Mouse (Mus musculus) CH12.LX (cell line): ENCODE measurements around the gene Nans. TPM values are rescaled to one million over a fixed set of nuclear protein-coding genes. Genes with fewer than 3 reads are reported as not detected.

Experiments
- DNase-seq: peaks from one replicate; pipeline ENCODE4 v3.0.0-alpha.2; 2013; ENCODE audit errors: extremely low read depth
- H3K27ac ChIP-seq: 2 replicates; pipeline ENCODE4 v1.5.1; 2012; ENCODE audit warnings: low read depth, mild to moderate bottlenecking, control low read depth, moderate library complexity; ENCODE audit not compliant: insufficient read depth
- H3K27me3 ChIP-seq: replicated peaks from 2 replicates; pipeline ENCODE3; 2012; ENCODE audit warnings: inconsistent platforms
- H3K36me3 ChIP-seq, 2 experiments: replicated peaks in 1 of 2; 2 replicates each; pipeline versions ENCODE3 to v1.6.1; 2012; ENCODE audit warnings: inconsistent platforms in 1 of 2, low read length in 1 of 2, mild to moderate bottlenecking in 1 of 2, mixed read lengths in 1 of 2, moderate library complexity in 1 of 2; ENCODE audit not compliant: control insufficient read depth in 1 of 2, insufficient read depth in 1 of 2
- H3K4me1 ChIP-seq, 2 experiments: 2 replicates each; pipeline ENCODE4 v1.6.1; 2012; ENCODE audit warnings: inconsistent platforms in 1 of 2, moderate library complexity in 1 of 2; ENCODE audit not compliant: insufficient read depth in 2 of 2, control insufficient read depth in 1 of 2
- H3K4me2 ChIP-seq: 2 replicates; pipeline ENCODE4 v1.6.1; 2012; ENCODE audit warnings: low read depth, mild to moderate bottlenecking, control low read depth; ENCODE audit not compliant: poor library complexity, insufficient read depth, severe bottlenecking
- H3K4me3 ChIP-seq, 3 experiments: fragments of 150-350 bp in 1 of 3; sonication (generic) in 1 of 3; replicated peaks in 1 of 3; 2 replicates each; pipeline versions ENCODE3 to v1.5.1; 2011 to 2012; ENCODE audit warnings: low read depth in 2 of 3, low read length in 2 of 3, mild to moderate bottlenecking in 2 of 3, moderate library complexity in 2 of 3, control low read depth in 1 of 3, improper control_type of control experiment in 1 of 3, inconsistent platforms in 1 of 3, mixed read lengths in 1 of 3; ENCODE audit not compliant: poor library complexity in 1 of 3
- H3K79me2 ChIP-seq: replicated peaks from 2 replicates; pipeline ENCODE4 v1.6.1; 2012; ENCODE audit warnings: mild to moderate bottlenecking, moderate library complexity; ENCODE audit not compliant: control insufficient read depth, poor library complexity, insufficient read depth, severe bottlenecking; ENCODE audit errors: extremely low read depth
- H3K9ac ChIP-seq: 2 replicates; pipeline ENCODE4 v1.6.1; 2012; ENCODE audit warnings: low read depth, mild to moderate bottlenecking, control low read depth, moderate library complexity; ENCODE audit not compliant: insufficient read depth
- H3K9me3 ChIP-seq: replicated peaks from 2 replicates; pipeline ENCODE3; 2012; ENCODE audit warnings: low read length, inconsistent platforms, mixed read lengths
- BHLHE40 ChIP-seq: IDR thresholded peaks from 2 replicates; pipeline ENCODE4 v1.6.1; 2011; ENCODE audit warnings: mild to moderate bottlenecking, low read depth, low read length, improper control_type of control experiment
- CHD2 ChIP-seq: IDR thresholded peaks from 2 replicates; pipeline ENCODE4 v1.6.1; 2011; ENCODE audit warnings: low read length, improper control_type of control experiment
- E2F4 ChIP-seq: IDR thresholded peaks from 2 replicates; pipeline ENCODE4 v1.6.1; 2011; ENCODE audit warnings: low read depth, low read length, improper control_type of control experiment; ENCODE audit not compliant: insufficient replicate concordance
- EP300 ChIP-seq: IDR thresholded peaks from 2 replicates; pipeline ENCODE4 v1.6.1; 2011; ENCODE audit warnings: low read length, improper control_type of control experiment
- ETS1 ChIP-seq: conservative IDR thresholded peaks from 2 replicates; pipeline ENCODE4 v1.6.1; 2012; ENCODE audit warnings: low read depth, mild to moderate bottlenecking, inconsistent platforms, low read length, improper control_type of control experiment, moderate library complexity
- JUND ChIP-seq: conservative IDR thresholded peaks from 2 replicates; pipeline ENCODE4 v1.6.1; 2011; ENCODE audit warnings: low read depth, low read length, improper control_type of control experiment
- MAFK ChIP-seq: IDR thresholded peaks from 2 replicates; pipeline ENCODE4 v1.6.1; 2011; ENCODE audit warnings: low read length, improper control_type of control experiment; ENCODE audit not compliant: insufficient replicate concordance
- MAZ ChIP-seq: IDR thresholded peaks from 2 replicates; pipeline ENCODE4 v1.6.1; 2012; ENCODE audit warnings: low read depth, mild to moderate bottlenecking, inconsistent platforms, low read length, improper control_type of control experiment, moderate library complexity
- MEF2A ChIP-seq: IDR thresholded peaks from 2 replicates; pipeline ENCODE4 v1.6.1; 2014; ENCODE audit warnings: low read depth, mild to moderate bottlenecking, inconsistent platforms, low read length, improper control_type of control experiment, borderline replicate concordance
- MXI1 ChIP-seq: IDR thresholded peaks from 2 replicates; pipeline ENCODE4 v1.6.1; 2011; ENCODE audit warnings: mild to moderate bottlenecking, low read depth, low read length, improper control_type of control experiment
- MYC ChIP-seq: IDR thresholded peaks from 2 replicates; pipeline ENCODE4 v1.6.1; 2011; ENCODE audit warnings: low read depth, mild to moderate bottlenecking, improper control_type of control experiment, low read length
- POLR2A ChIP-seq: IDR thresholded peaks from 2 replicates; pipeline ENCODE4 v1.6.1; 2011; ENCODE audit warnings: low read depth, mild to moderate bottlenecking, improper control_type of control experiment, low read length
- SIN3A ChIP-seq: IDR thresholded peaks from 2 replicates; pipeline ENCODE4 v1.6.1; 2012; ENCODE audit warnings: low read length, improper control_type of control experiment, inconsistent platforms
- TBP ChIP-seq: conservative IDR thresholded peaks from 2 replicates; pipeline ENCODE4 v1.6.1; 2011; ENCODE audit warnings: low read depth, low read length, improper control_type of control experiment
- TCF12 ChIP-seq: IDR thresholded peaks from 2 replicates; pipeline ENCODE4 v1.6.1; 2014; ENCODE audit warnings: low read depth, mild to moderate bottlenecking, inconsistent platforms, low read length, improper control_type of control experiment
- UBTF ChIP-seq: IDR thresholded peaks from 2 replicates; pipeline ENCODE4 v1.6.1; 2012; ENCODE audit warnings: low read depth, mild to moderate bottlenecking, inconsistent platforms, low read length, improper control_type of control experiment, moderate library complexity
- USF2 ChIP-seq: conservative IDR thresholded peaks from 2 replicates; pipeline ENCODE4 v1.6.1; 2011; ENCODE audit warnings: low read depth, low read length, improper control_type of control experiment
- dilution Hi-C: fragments of 300-500 bp; cut with MboI; formaldehyde crosslinking; loops from 2 replicates; pipeline ENCODE4 v1.14.3; 2020; ENCODE audit warnings: low sequenced_read_pairs; ENCODE audit not compliant: extremely low pct_unique_long_range_greater_than_20kb, extremely low pct_ligation_motif_present
- in situ Hi-C: fragments of 300-500 bp; cut with MboI; formaldehyde crosslinking; loops from 3 replicates; pipeline ENCODE4 v1.14.3; 2019; ENCODE audit warnings: low sequenced_read_pairs, low pct_ligation_motif_present, low pct_unique_long_range_greater_than_20kb, mixed read lengths
- polyA plus RNA-seq: library from polyadenylated mRNA; unstranded; fragments of >175 nt; gene quantifications from 2 replicates; pipeline ENCODE4 v1.2.1, GENCODE M21; 2012; ENCODE audit warnings: low read depth; ENCODE audit not compliant: insufficient read length
- total RNA-seq, 2 experiments: library from RNA; depleted of rRNA; stranded (reverse); fragments of 300-350 nt in 1 of 2; fragments of >200 nt in 1 of 2; gene quantifications; 2 replicates each; pipeline ENCODE4 v1.2.3; 2012 to 2014

Nans gene
- total and polyA plus RNA-seq, 3 experiments, result 103 to 150 (median 127) TPM

GRCm38 (mm10) chr4:46454097-46454864, 34.8 kb upstream of the Nans start:
- H3K9ac ChIP-seq, result peak overlapping the region; percentile 100
- DNase-seq, result no peak
- peak overlapping the region; percentile 1 to 80 (median 61) for H3K4me3 ChIP-seq
- H3K27ac ChIP-seq, result peak overlapping the region; percentile 28
- H3K4me2 ChIP-seq, result peak overlapping the region; percentile 88
- in situ Hi-C loops (no loop called here), dilution Hi-C loops (no loop called here)
- H3K4me1 ChIP-seq, result peaks cover 21 to 66% of the 10 kb centered on the region in 2 experiments; a peak in 3 of 4 replicates
- H3K79me2 ChIP-seq, result peaks cover 75% of the 10 kb centered on the region
- TF ChIP-seq USF2 (no peak), SIN3A (0 out of 2 replicates have a peak, but pooled peaks have one; percentile 24), MAFK (peak; percentile 80; the same call in 1 of the 2 replicates), MXI1 (0 out of 2 replicates have a peak, but pooled peaks have one; percentile 22)
- H3K9me3 ChIP-seq, result no peaks in the 10 kb centered on the region
- H3K36me3 ChIP-seq, result peaks cover 0 to 39% of the 10 kb centered on the region in 2 experiments
- no peaks in the 10 kb centered on the region for H3K27me3 ChIP-seq

- Histone ChIP-seq H3K9me3 (no peaks in the 10 kb centered on the region), H3K27ac (peak overlapping the region; percentile 46; the same call in 1 of the 2 replicates), H3K27me3 (no peaks in the 10 kb centered on the region), H3K4me1 (peaks cover 21 to 74% of the 10 kb centered on the region in 2 experiments; a peak in 3 of 4 replicates), H3K9ac (0 out of 2 replicates have a peak overlapping the region, but pooled peaks have one; percentile 5), H3K4me3 (no peak overlapping the region), H3K79me2 (peaks cover 99% of the 10 kb centered on the region), H3K36me3 (peaks cover 17 to 62% of the 10 kb centered on the region in 2 experiments), H3K4me2 (peak overlapping the region; percentile 59)
- in situ Hi-C loops (no loop called here), dilution Hi-C loops (no loop called here)
- no peak for TF ChIP-seq ETS1
- no peak for TF ChIP-seq MAZ
- TF ChIP-seq TBP, result no peak
- TF ChIP-seq UBTF, result no peak
- TF ChIP-seq POLR2A, result 0 out of 2 replicates have a peak, but pooled peaks have one; percentile 15
- 0 out of 2 replicates have a peak, but pooled peaks have one; percentile 17 for TF ChIP-seq MEF2A
- TF ChIP-seq EP300, result no peak
- no peak for TF ChIP-seq MAFK
- peak; percentile 51; the same call in 1 of the 2 replicates for TF ChIP-seq SIN3A
- no peak for TF ChIP-seq CHD2
- 0 out of 2 replicates have a peak, but pooled peaks have one; percentile 27 for TF ChIP-seq BHLHE40
- TF ChIP-seq E2F4, result no peak
- 0 out of 2 replicates have a peak, but pooled peaks have one; percentile 6 for TF ChIP-seq TCF12
- 0 out of 2 replicates have a peak, but pooled peaks have one; percentile 52 for TF ChIP-seq MYC
- no peak for TF ChIP-seq JUND
- TF ChIP-seq MXI1, result 0 out of 2 replicates have a peak, but pooled peaks have one; percentile 54
- peak; percentile 44 for DNase-seq
These were observed 32.3 kb upstream of the Nans start for GRCm38 (mm10) chr4:46456762-46457161.
